Mouse (Mus musculus) neural tube, embryonic 14.5 days (tissue): ENCODE results near the gene Fcamr. TPM values are rescaled to one million over a fixed set of nuclear protein-coding genes. Genes with fewer than 3 reads are reported as not detected.

Experiments
- ATAC-seq: fragments of 200-750 bp; cut with Nextera tagmentation; 2 replicates; pipeline ENCODE4 v1.8.0; 2017; ENCODE audit warnings: low read depth, mild to moderate bottlenecking, moderate TSS enrichment, moderate library complexity
- H3K27ac ChIP-seq: fragments of 300-500 bp; sonication (generic); 2 replicates; pipeline ENCODE4 v1.5.1; 2014; ENCODE audit warnings: low read depth, mild to moderate bottlenecking, control low read depth, low read length, moderate library complexity, mixed read lengths
- H3K27me3 ChIP-seq: fragments of 300-500 bp; sonication (generic); 2 replicates; pipeline ENCODE4 v1.6.1; 2014; ENCODE audit warnings: low read length; ENCODE audit not compliant: control insufficient read depth, insufficient read depth
- H3K36me3 ChIP-seq: fragments of 300-500 bp; sonication (generic); 2 replicates; pipeline ENCODE4 v1.6.1; 2014; ENCODE audit warnings: low read length, mixed read lengths; ENCODE audit not compliant: control insufficient read depth, insufficient read depth
- H3K4me1 ChIP-seq: fragments of 300-500 bp; sonication (generic); 2 replicates; pipeline ENCODE4 v1.6.1; 2014; ENCODE audit warnings: low read length; ENCODE audit not compliant: control insufficient read depth, insufficient read depth
- H3K4me2 ChIP-seq: fragments of 300-500 bp; sonication (generic); 2 replicates; pipeline ENCODE4 v1.6.1; 2014; ENCODE audit warnings: mild to moderate bottlenecking, low read depth, low read length, control low read depth
- H3K4me3 ChIP-seq: fragments of 300-500 bp; sonication (generic); 2 replicates; pipeline ENCODE4 v1.5.1; 2014; ENCODE audit warnings: low read depth, low read length, control low read depth, mixed read lengths
- H3K9ac ChIP-seq: fragments of 300-500 bp; sonication (generic); replicated peaks from 2 replicates; pipeline ENCODE4 v1.6.1; 2014; ENCODE audit warnings: low read depth, mild to moderate bottlenecking, control low read depth, low read length, mixed read lengths
- H3K9me3 ChIP-seq: fragments of 300-500 bp; sonication (generic); 2 replicates; pipeline ENCODE4 v1.6.1; 2016; ENCODE audit warnings: low read length; ENCODE audit not compliant: control insufficient read depth
- WGBS: fragments of 180-500 bp; shearing (Covaris S2); extraction: QIAGEN DNeasy Blood & Tissue Kit; methylation state at CpG from one replicate; pipeline ENCODE4 v1.1.7; 2014; 5-methylcytosine and 5-hydroxymethylcytosine counted together
- polyA plus RNA-seq: library from polyadenylated mRNA; unstranded; fragments of >200 nt; fragmentation: Nextera tagmentation; extraction: Ambion mirVana; gene quantifications from 2 replicates; pipeline ENCODE4 v1.2.1, GENCODE M21; 2014

The Fcamr gene
- polyA plus RNA-seq, 1 experiment from 2014 or later, result not detected

- Histone ChIP-seq H3K4me2 (no peak overlapping the region), H3K4me3 (no peak overlapping the region), H3K9ac (no peak overlapping the region), H3K27me3 (no peaks in the 10 kb centered on the region), H3K4me1 (no peaks in the 10 kb centered on the region), H3K36me3 (no peaks in the 10 kb centered on the region), H3K9me3 (no peaks in the 10 kb centered on the region), H3K27ac (no peak overlapping the region)
- no peak for ATAC-seq
- WGBS, result 86% methylated on average over 8 of the region's 8 CpGs
Observed at GRCm38 (mm10) chr1:130796967-130797684, 3.6 kb upstream of the Fcamr start.

- H3K27ac ChIP-seq, result no peak overlapping the region
- no peaks in the 10 kb centered on the region for H3K9me3 ChIP-seq
- no peaks in the 10 kb centered on the region for H3K4me1 ChIP-seq
- H3K36me3 ChIP-seq, result no peaks in the 10 kb centered on the region
- 69% methylated on average over 6 of the region's 6 CpGs for whole genome bisulfite sequencing
- H3K4me3 ChIP-seq, result no peak overlapping the region
- no peak for ATAC-seq
- no peak overlapping the region for H3K9ac ChIP-seq
- no peaks in the 10 kb centered on the region for H3K27me3 ChIP-seq
- H3K4me2 ChIP-seq, result no peak overlapping the region
Observed at GRCm38 (mm10) chr1:130798037-130798436, 2.7 kb upstream of the Fcamr start.

- no peak for ATAC-seq
- no peak overlapping the region for H3K4me3 ChIP-seq
- no peak overlapping the region for H3K9ac ChIP-seq
- H3K27me3 ChIP-seq, result no peaks in the 10 kb centered on the region
- H3K27ac ChIP-seq, result no peak overlapping the region
- no peak overlapping the region for H3K4me2 ChIP-seq
- no peaks in the 10 kb centered on the region for H3K9me3 ChIP-seq
- no peaks in the 10 kb centered on the region for H3K4me1 ChIP-seq
- WGBS, result 62% methylated on average over 3 of the region's 3 CpGs
- no peaks in the 10 kb centered on the region for H3K36me3 ChIP-seq
Observed at GRCm38 (mm10) chr1:130798551-130798950, 2.2 kb upstream of the Fcamr start.

GRCm38 (mm10) chr1:130799399-130799798 lies 1.3 kb upstream of the Fcamr start:
- Histone ChIP-seq H3K4me2 (no peak overlapping the region), H3K4me3 (no peak overlapping the region), H3K9me3 (no peaks in the 10 kb centered on the region), H3K4me1 (no peaks in the 10 kb centered on the region), H3K9ac (no peak overlapping the region), H3K27ac (no peak overlapping the region), H3K36me3 (no peaks in the 10 kb centered on the region), H3K27me3 (no peaks in the 10 kb centered on the region)
- WGBS, result 87% methylated on average over 2 of the region's 2 CpGs
- no peak for ATAC-seq

- H3K4me2 ChIP-seq, result no peak overlapping the region
- no peaks in the 10 kb centered on the region for H3K36me3 ChIP-seq
- no peaks in the 10 kb centered on the region for H3K4me1 ChIP-seq
- H3K9me3 ChIP-seq, result no peaks in the 10 kb centered on the region
- no peaks in the 10 kb centered on the region for H3K27me3 ChIP-seq
- no peak for ATAC-seq
- no peak overlapping the region for H3K27ac ChIP-seq
- WGBS, result 62% methylated on average over 2 of the region's 2 CpGs
- H3K4me3 ChIP-seq, result no peak overlapping the region
- H3K9ac ChIP-seq, result no peak overlapping the region
Observed at GRCm38 (mm10) chr1:130801511-130801910, 809 bp downstream of the Fcamr start.

- Histone ChIP-seq H3K4me1 (no peaks in the 10 kb centered on the region), H3K9ac (no peak overlapping the region), H3K27ac (no peak overlapping the region), H3K27me3 (no peaks in the 10 kb centered on the region), H3K9me3 (no peaks in the 10 kb centered on the region), H3K36me3 (no peaks in the 10 kb centered on the region), H3K4me2 (no peak overlapping the region), H3K4me3 (no peak overlapping the region)
- 64% methylated on average over 6 of the region's 6 CpGs for WGBS
- ATAC-seq, result no peak
Observed at GRCm38 (mm10) chr1:130802976-130803375, 2.3 kb downstream of the Fcamr start.

- no peak for ATAC-seq
- H3K9me3 ChIP-seq, result no peaks in the 10 kb centered on the region
- H3K27me3 ChIP-seq, result no peaks in the 10 kb centered on the region
- no peak overlapping the region for H3K27ac ChIP-seq
- H3K4me3 ChIP-seq, result no peak overlapping the region
- H3K4me2 ChIP-seq, result no peak overlapping the region
- no peak overlapping the region for H3K9ac ChIP-seq
- WGBS, result 89% methylated on average over 6 of the region's 6 CpGs
- no peaks in the 10 kb centered on the region for H3K4me1 ChIP-seq
- H3K36me3 ChIP-seq, result no peaks in the 10 kb centered on the region
Observed at GRCm38 (mm10) chr1:130804279-130804678, 3.6 kb downstream of the Fcamr start.

GRCm38 (mm10) chr1:130810906-130811305 lies 10.2 kb downstream of the Fcamr start:
- Histone ChIP-seq H3K4me3 (no peak overlapping the region), H3K27ac (no peak overlapping the region), H3K9ac (no peak overlapping the region), H3K27me3 (no peaks in the 10 kb centered on the region), H3K36me3 (no peaks in the 10 kb centered on the region), H3K9me3 (no peaks in the 10 kb centered on the region), H3K4me2 (no peak overlapping the region), H3K4me1 (no peaks in the 10 kb centered on the region)
- WGBS, result 92% methylated on average over 3 of the region's 3 CpGs
- no peak for ATAC-seq

- no peak overlapping the region for H3K4me3 ChIP-seq
- H3K4me1 ChIP-seq, result no peaks in the 10 kb centered on the region
- H3K27ac ChIP-seq, result no peak overlapping the region
- no peak for ATAC-seq
- 65% methylated on average over 17 of the region's 17 CpGs for WGBS
- H3K4me2 ChIP-seq, result no peak overlapping the region
- no peak overlapping the region for H3K9ac ChIP-seq
- no peaks in the 10 kb centered on the region for H3K36me3 ChIP-seq
- H3K9me3 ChIP-seq, result no peaks in the 10 kb centered on the region
- no peaks in the 10 kb centered on the region for H3K27me3 ChIP-seq
Observed at GRCm38 (mm10) chr1:130811316-130811715, 10.6 kb downstream of the Fcamr start.
